Mouse (Mus musculus) testis, adult 2 months (tissue): ENCODE measurements around the gene Magi2. TPM values are rescaled to one million over a fixed set of nuclear protein-coding genes. Genes with fewer than 3 reads are reported as not detected.

Experiments
- H3K27ac ChIP-seq: fragments of 200-500 bp; 2 replicates; pipeline ENCODE4 v1.5.1; 2012; ENCODE audit warnings: low read depth, low read length; ENCODE audit not compliant: control insufficient read depth, insufficient read depth
- H3K27me3 ChIP-seq: fragments of 200-500 bp; 2 replicates; pipeline ENCODE4 v1.6.1; 2012; ENCODE audit warnings: mild to moderate bottlenecking, low read length, moderate library complexity; ENCODE audit not compliant: control insufficient read depth, insufficient read depth
- H3K36me3 ChIP-seq: fragments of 200-500 bp; 2 replicates; pipeline ENCODE4 v1.6.1; 2012; ENCODE audit warnings: mild to moderate bottlenecking, low read length; ENCODE audit not compliant: control insufficient read depth, insufficient read depth
- H3K4me1 ChIP-seq: fragments of 200-500 bp; 2 replicates; pipeline ENCODE4 v1.6.1; 2012; ENCODE audit warnings: low read length; ENCODE audit not compliant: control insufficient read depth, insufficient read depth
- H3K4me3 ChIP-seq: fragments of 200-500 bp; 2 replicates; pipeline ENCODE4 v1.5.1; 2012; ENCODE audit warnings: low read depth, mild to moderate bottlenecking, low read length, moderate library complexity, mixed read lengths; ENCODE audit not compliant: control insufficient read depth
- CTCF ChIP-seq: fragments of 200-500 bp; IDR thresholded peaks from 2 replicates; pipeline ENCODE4 v1.5.1; 2012; ENCODE audit warnings: low read depth, mild to moderate bottlenecking, inconsistent platforms, low read length, moderate library complexity; ENCODE audit not compliant: control insufficient read depth, insufficient read depth, insufficient replicate concordance
- POLR2A ChIP-seq: fragments of 200-500 bp; IDR thresholded peaks from 2 replicates; pipeline ENCODE4 v1.6.1; 2012; ENCODE audit warnings: low read depth, mild to moderate bottlenecking, inconsistent platforms, low read length, moderate library complexity; ENCODE audit not compliant: control insufficient read depth
- polyA plus RNA-seq: library from polyadenylated mRNA; depleted of rRNA; stranded (reverse); fragments of >200 nt; gene quantifications from 2 replicates; pipeline ENCODE4 v1.2.3, GENCODE M21; 2012

Gene Magi2
- polyA plus RNA-seq, 1 experiment, result 6.3 TPM

GRCm38 (mm10) chr5:19745916-19746315 is 519.1 kb downstream of the Magi2 start:
- H3K4me3 ChIP-seq, result no peak overlapping the region
- no peaks in the 10 kb centered on the region for H3K36me3 ChIP-seq
- no peak for TF ChIP-seq CTCF
- no peak for TF ChIP-seq POLR2A
- H3K4me1 ChIP-seq, result no peaks in the 10 kb centered on the region
- H3K27ac ChIP-seq, result no peak overlapping the region
- H3K27me3 ChIP-seq, result no peaks in the 10 kb centered on the region

- no peaks in the 10 kb centered on the region for H3K4me1 ChIP-seq
- no peak overlapping the region for H3K27ac ChIP-seq
- no peaks in the 10 kb centered on the region for H3K27me3 ChIP-seq
- H3K4me3 ChIP-seq, result no peak overlapping the region
- no peaks in the 10 kb centered on the region for H3K36me3 ChIP-seq
- TF ChIP-seq CTCF, result no peak
- TF ChIP-seq POLR2A, result no peak
Measured at GRCm38 (mm10) chr5:19746865-19747514, 520.2 kb downstream of the Magi2 start.

- Histone ChIP-seq H3K4me3 (no peak overlapping the region), H3K27ac (no peak overlapping the region), H3K36me3 (no peaks in the 10 kb centered on the region), H3K27me3 (no peaks in the 10 kb centered on the region), H3K4me1 (no peaks in the 10 kb centered on the region)
- no peak for TF ChIP-seq POLR2A
- no peak for TF ChIP-seq CTCF
Measured at GRCm38 (mm10) chr5:19747631-19748030, 520.8 kb downstream of the Magi2 start.

- Histone ChIP-seq H3K36me3 (no peaks in the 10 kb centered on the region), H3K27me3 (no peaks in the 10 kb centered on the region), H3K4me1 (no peaks in the 10 kb centered on the region), H3K27ac (no peak overlapping the region), H3K4me3 (no peak overlapping the region)
- TF ChIP-seq POLR2A (no peak), CTCF (no peak)
Measured at GRCm38 (mm10) chr5:19779224-19779623, 552.4 kb downstream of the Magi2 start.

GRCm38 (mm10) chr5:19780076-19780475 is 553.2 kb downstream of the Magi2 start:
- Histone ChIP-seq H3K36me3 (no peaks in the 10 kb centered on the region), H3K4me1 (no peaks in the 10 kb centered on the region), H3K27ac (no peak overlapping the region), H3K4me3 (no peak overlapping the region), H3K27me3 (no peaks in the 10 kb centered on the region)
- no peak for TF ChIP-seq CTCF
- no peak for TF ChIP-seq POLR2A

- H3K27me3 ChIP-seq, result no peaks in the 10 kb centered on the region
- H3K27ac ChIP-seq, result no peak overlapping the region
- H3K4me1 ChIP-seq, result no peaks in the 10 kb centered on the region
- H3K36me3 ChIP-seq, result no peaks in the 10 kb centered on the region
- no peak for TF ChIP-seq POLR2A
- TF ChIP-seq CTCF, result no peak
- H3K4me3 ChIP-seq, result no peak overlapping the region
Measured at GRCm38 (mm10) chr5:19785320-19785719, 558.5 kb downstream of the Magi2 start.

GRCm38 (mm10) chr5:19787522-19788144 is 560.8 kb downstream of the Magi2 start:
- Histone ChIP-seq H3K27ac (no peak overlapping the region), H3K27me3 (no peaks in the 10 kb centered on the region), H3K4me3 (no peak overlapping the region), H3K4me1 (no peaks in the 10 kb centered on the region), H3K36me3 (no peaks in the 10 kb centered on the region)
- no peak for TF ChIP-seq CTCF
- TF ChIP-seq POLR2A, result no peak
